Mouse (Mus musculus) C2C12 (cell line): ENCODE data around the gene Kndc1. TPM values are rescaled to one million over a fixed set of nuclear protein-coding genes. Genes with fewer than 3 reads are reported as not detected.

Experiments used
- H3K27me3 ChIP-seq: one replicate; pipeline ENCODE4 v1.6.1; 2011; ENCODE audit not compliant: control insufficient read depth, insufficient read depth, insufficient read length
- H3K36me3 ChIP-seq: one replicate; pipeline ENCODE4 v1.6.1; 2011; ENCODE audit not compliant: control insufficient read depth, insufficient read depth
- H3K4me3 ChIP-seq: one replicate; pipeline ENCODE4 v1.5.1; 2011; ENCODE audit warnings: mild to moderate bottlenecking, control low read depth; ENCODE audit not compliant: poor library complexity, insufficient read depth, severe bottlenecking
- H3K79me2 ChIP-seq: one replicate; pipeline ENCODE4 v1.6.1; 2011; ENCODE audit not compliant: control insufficient read depth, insufficient read depth
- H3K79me3 ChIP-seq: one replicate; pipeline ENCODE4 v1.6.1; 2011; ENCODE audit warnings: low read depth, control low read depth
- H3ac ChIP-seq: one replicate; pipeline ENCODE3; 2011; ENCODE audit warnings: low read depth; ENCODE audit not compliant: control insufficient read depth, insufficient read length
- CEBPB ChIP-seq: IDR thresholded peaks from one replicate; pipeline ENCODE4 v1.6.1; 2011; ENCODE audit warnings: low read depth, mild to moderate bottlenecking, control low read depth, moderate library complexity
- CTCF ChIP-seq: IDR thresholded peaks from one replicate; pipeline ENCODE4 v1.5.1; 2011; ENCODE audit not compliant: control insufficient read depth, insufficient read depth, insufficient read length
- FOSL1 ChIP-seq: IDR thresholded peaks from one replicate; pipeline ENCODE4 v1.8.0; 2011; ENCODE audit warnings: mild to moderate bottlenecking, low read length; ENCODE audit not compliant: poor library complexity, insufficient read depth, severe bottlenecking
- MAX ChIP-seq: IDR thresholded peaks from one replicate; pipeline ENCODE4 v1.6.1; 2011; ENCODE audit warnings: mild to moderate bottlenecking, control low read depth
- MYOD1 ChIP-seq: IDR thresholded peaks from one replicate; pipeline ENCODE4 v1.6.1; 2011; ENCODE audit warnings: low read depth; ENCODE audit not compliant: control insufficient read depth, insufficient read length
- MYOG ChIP-seq: IDR thresholded peaks from one replicate; pipeline ENCODE4 v1.6.1; 2011; ENCODE audit not compliant: control insufficient read depth, insufficient read length; ENCODE audit errors: extremely low read depth
- USF1 ChIP-seq: IDR thresholded peaks from one replicate; pipeline ENCODE4 v1.6.1; 2011; ENCODE audit warnings: low read depth, mild to moderate bottlenecking, control low read depth, moderate library complexity
- long read RNA-seq, 2 experiments: library from polyadenylated mRNA; unstranded; transcript quantifications; one replicate each; pipeline ENCODE4 v2.0.0; 2019 to 2020
- polyA plus RNA-seq: library from polyadenylated mRNA; unstranded; fragments of >200 nt; fragmentation: generic; extraction: Trizol; gene quantifications from one replicate; pipeline ENCODE4 v1.2.1, GENCODE M21; 2012; ENCODE audit warnings: missing spikeins

The Kndc1 gene
- polyA plus RNA-seq: not detected
- long read RNA-seq, experiment 1: 0 reads
- long read RNA-seq, experiment 2: 0 reads

- no peak within 1 kb of the TSS for H3K4me3 ChIP-seq
- no peaks in the 10 kb centered on the region for H3K79me3 ChIP-seq
- TF ChIP-seq CTCF (no peak), MYOD1 (no peak), CEBPB (no peak), MYOG (no peak), USF1 (no peak)
- no peaks in the 10 kb centered on the region for H3K79me2 ChIP-seq
- H3K27me3 ChIP-seq: peaks cover 35% of the 10 kb centered on the region
- H3ac ChIP-seq: no peak within 1 kb of the TSS
- no peaks in the 10 kb centered on the region for H3K36me3 ChIP-seq
Measured at GRCm38 (mm10) chr7:139894655-139895557, at the start of gene Kndc1. TSS of gene Kndc1 (plus strand) at chr7:139894696.

- Histone ChIP-seq H3K4me3 (no peak overlapping the region), H3K27me3 (no peaks in the 10 kb centered on the region), H3K79me2 (no peaks in the 10 kb centered on the region), H3ac (no peak overlapping the region), H3K36me3 (no peaks in the 10 kb centered on the region), H3K79me3 (no peaks in the 10 kb centered on the region)
- TF ChIP-seq MYOD1 (no peak), USF1 (no peak), FOSL1 (no peak), CTCF (no peak), MAX (no peak), CEBPB (no peak), MYOG (no peak)
Measured at GRCm38 (mm10) chr7:139845101-139845500, 49.4 kb upstream of the Kndc1 start.

- TF ChIP-seq FOSL1 (no peak), CEBPB (no peak), USF1 (no peak), MYOG (no peak), MAX (no peak), CTCF (no peak), MYOD1 (no peak)
- Histone ChIP-seq H3K79me3 (no peaks in the 10 kb centered on the region), H3K4me3 (no peak overlapping the region), H3ac (no peak overlapping the region), H3K79me2 (no peaks in the 10 kb centered on the region), H3K27me3 (peaks cover 9% of the 10 kb centered on the region), H3K36me3 (no peaks in the 10 kb centered on the region)
Measured at GRCm38 (mm10) chr7:139850152-139850551, 44.3 kb upstream of the Kndc1 start.

GRCm38 (mm10) chr7:139850677-139851076, 43.8 kb upstream of the Kndc1 start:
- Histone ChIP-seq H3ac (no peak overlapping the region), H3K27me3 (peaks cover 9% of the 10 kb centered on the region), H3K4me3 (no peak overlapping the region), H3K36me3 (no peaks in the 10 kb centered on the region), H3K79me2 (no peaks in the 10 kb centered on the region), H3K79me3 (no peaks in the 10 kb centered on the region)
- TF ChIP-seq USF1 (no peak), MYOG (no peak), MYOD1 (no peak), CTCF (no peak), FOSL1 (no peak), MAX (no peak), CEBPB (no peak)

GRCm38 (mm10) chr7:139851098-139851497, 43.4 kb upstream of the Kndc1 start:
- Histone ChIP-seq H3K79me3 (no peaks in the 10 kb centered on the region), H3ac (no peak overlapping the region), H3K36me3 (no peaks in the 10 kb centered on the region), H3K27me3 (peaks cover 9% of the 10 kb centered on the region), H3K4me3 (no peak overlapping the region), H3K79me2 (no peaks in the 10 kb centered on the region)
- no peak for TF ChIP-seq CTCF
- TF ChIP-seq MAX: no peak
- no peak for TF ChIP-seq MYOG
- no peak for TF ChIP-seq CEBPB
- no peak for TF ChIP-seq MYOD1
- no peak for TF ChIP-seq USF1
- TF ChIP-seq FOSL1: no peak

GRCm38 (mm10) chr7:139855261-139855660, 39.2 kb upstream of the Kndc1 start:
- Histone ChIP-seq H3ac (no peak overlapping the region), H3K27me3 (peaks cover 8% of the 10 kb centered on the region), H3K79me2 (no peaks in the 10 kb centered on the region), H3K4me3 (no peak overlapping the region), H3K79me3 (no peaks in the 10 kb centered on the region), H3K36me3 (no peaks in the 10 kb centered on the region)
- TF ChIP-seq CEBPB (no peak), CTCF (no peak), MYOG (no peak), FOSL1 (no peak), MYOD1 (no peak), MAX (no peak), USF1 (no peak)
